Mouse (Mus musculus): ENCODE results near the gene B9d2.

The B9d2 gene

GRCm38 (mm10) chr7:25680514-25681258 lies at the start of gene B9d2:
TSS of gene B9d2 (plus strand) at chr7:25680780.
- DNase-seq (ENCODE audit: low spot score in 2 of 2), result peak; percentile 93 to 95

GRCm38 (mm10) chr7:25632679-25633078 lies 47.9 kb upstream of the B9d2 start:
- DNase-seq (ENCODE audit: low spot score in 2 of 2), result no peak

- no peak for DNase-seq (ENCODE audit: low spot score in 2 of 2)
Measured at GRCm38 (mm10) chr7:25636373-25636772, 44.2 kb upstream of the B9d2 start.

GRCm38 (mm10) chr7:25637099-25637498 lies 43.5 kb upstream of the B9d2 start:
- DNase-seq (ENCODE audit: low spot score in 2 of 2), result no peak

GRCm38 (mm10) chr7:25639754-25640153 lies 40.8 kb upstream of the B9d2 start:
- DNase-seq (ENCODE audit: low spot score in 2 of 2), result no peak

- no peak for DNase-seq (ENCODE audit: low spot score in 2 of 2)
Measured at GRCm38 (mm10) chr7:25644136-25644535, 36.4 kb upstream of the B9d2 start.

- DNase-seq (ENCODE audit: low spot score in 2 of 2), result no peak
Measured at GRCm38 (mm10) chr7:25644631-25645030, 35.9 kb upstream of the B9d2 start.

GRCm38 (mm10) chr7:25645074-25645473 lies 35.5 kb upstream of the B9d2 start:
- no peak for DNase-seq (ENCODE audit: low spot score in 2 of 2)

GRCm38 (mm10) chr7:25647574-25648123 lies 32.9 kb upstream of the B9d2 start:
- DNase-seq (ENCODE audit: low spot score in 2 of 2), result no peak

GRCm38 (mm10) chr7:25649839-25650238 lies 30.7 kb upstream of the B9d2 start:
- DNase-seq (ENCODE audit: low spot score in 2 of 2), result no peak

GRCm38 (mm10) chr7:25651281-25651680 lies 29.3 kb upstream of the B9d2 start:
- no peak for DNase-seq (ENCODE audit: low spot score in 2 of 2)

GRCm38 (mm10) chr7:25652244-25652759 lies 28.3 kb upstream of the B9d2 start:
- DNase-seq (ENCODE audit: low spot score in 2 of 2), result no peak

- no peak for DNase-seq (ENCODE audit: low spot score in 2 of 2)
Measured at GRCm38 (mm10) chr7:25655601-25656428, 24.8 kb upstream of the B9d2 start.

- DNase-seq (ENCODE audit: low spot score in 2 of 2), result no peak
Measured at GRCm38 (mm10) chr7:25657785-25658184, 22.8 kb upstream of the B9d2 start.

- DNase-seq (ENCODE audit: low spot score in 2 of 2), result peak; percentile 99
Measured at GRCm38 (mm10) chr7:25658657-25659472, 21.7 kb upstream of the B9d2 start, which contains the start of the genes Bckdha and Exosc5. TSS of gene Bckdha (minus strand) at chr7:25658981. TSS of gene Exosc5 (plus strand) at chr7:25659164.

GRCm38 (mm10) chr7:25666381-25666780 lies 14.2 kb upstream of the B9d2 start:
- no peak for DNase-seq (ENCODE audit: low spot score in 2 of 2)

GRCm38 (mm10) chr7:25669158-25669557 lies 11.4 kb upstream of the B9d2 start:
- DNase-seq (ENCODE audit: low spot score in 2 of 2), result no peak

- no peak for DNase-seq (ENCODE audit: low spot score in 2 of 2)
Measured at GRCm38 (mm10) chr7:25669631-25670030, 10.9 kb upstream of the B9d2 start.

- DNase-seq (ENCODE audit: low spot score in 2 of 2), result no peak
Measured at GRCm38 (mm10) chr7:25670096-25670495, 10.5 kb upstream of the B9d2 start.

GRCm38 (mm10) chr7:25671686-25672085 lies 8.9 kb upstream of the B9d2 start:
- DNase-seq (ENCODE audit: low spot score in 2 of 2), result no peak

GRCm38 (mm10) chr7:25672442-25672841 lies 8.1 kb upstream of the B9d2 start:
- DNase-seq (ENCODE audit: low spot score in 2 of 2), result no peak

Data from urinary bladder, postnatal 4 days (tissue).